Mouse (Mus musculus): ENCODE measurements around the gene Htra1. TPM values are rescaled to one million over a fixed set of nuclear protein-coding genes. Genes with fewer than 3 reads are reported as not detected.

Htra1 gene
- total RNA-seq, 2 experiments from 2014 or later, result 23.9 to 32.6 TPM

- H3K27ac ChIP-seq, result peak overlapping the region; percentile 89; the same call in 1 of the 2 replicates
- H3K4me3 ChIP-seq, result no peak overlapping the region; the same call in 1 of the 2 replicates
- DNase-seq, result peak; percentile 22
- intact Hi-C loops (cut with DNase I), result loop anchor here (5.0 kb wide), 1 partner anchor 33 kb away; no protein-coding TSS in a partner anchor
- TF ChIP-seq CTCF (IDR thresholded peaks at IDR 0.05), result no peak
Observed at GRCm38 (mm10) chr7:130938896-130939295, 3.0 kb downstream of the Htra1 start.

GRCm38 (mm10) chr7:130940733-130941132 is 4.8 kb downstream of the Htra1 start:
- DNase-seq, result peak; percentile 38
- no peak for TF ChIP-seq CTCF (IDR thresholded peaks at IDR 0.05)
- intact Hi-C loops (cut with DNase I), result no loop called here
- no peak overlapping the region for H3K4me3 ChIP-seq
- H3K27ac ChIP-seq, result peak overlapping the region; percentile 63

- no peak for TF ChIP-seq CTCF (IDR thresholded peaks at IDR 0.05)
- H3K4me3 ChIP-seq, result no peak overlapping the region
- no peak for DNase-seq
- intact Hi-C loops (cut with DNase I), result no loop called here
- H3K27ac ChIP-seq, result peak overlapping the region; percentile 61
Observed at GRCm38 (mm10) chr7:130943280-130943895, 7.5 kb downstream of the Htra1 start.

GRCm38 (mm10) chr7:130944766-130945475 is 9.0 kb downstream of the Htra1 start:
- DNase-seq, result no peak
- H3K27ac ChIP-seq, result no peak overlapping the region
- no peak for TF ChIP-seq CTCF (IDR thresholded peaks at IDR 0.05)
- intact Hi-C loops (cut with DNase I), result no loop called here
- H3K4me3 ChIP-seq, result no peak overlapping the region

GRCm38 (mm10) chr7:130945730-130946129 is 9.8 kb downstream of the Htra1 start:
- intact Hi-C loops (cut with DNase I), result no loop called here
- Histone ChIP-seq H3K4me3 (no peak overlapping the region), H3K27ac (no peak overlapping the region)
- DNase-seq, result no peak
- no peak for TF ChIP-seq CTCF (IDR thresholded peaks at IDR 0.05)

GRCm38 (mm10) chr7:130946303-130946702 is 10.4 kb downstream of the Htra1 start:
- no peak overlapping the region for H3K4me3 ChIP-seq
- TF ChIP-seq CTCF (IDR thresholded peaks at IDR 0.05), result no peak
- no peak overlapping the region for H3K27ac ChIP-seq
- intact Hi-C loops (cut with DNase I), result no loop called here
- DNase-seq, result no peak

GRCm38 (mm10) chr7:130948563-130949208 is 12.8 kb downstream of the Htra1 start:
- no peak for DNase-seq
- intact Hi-C loops (cut with DNase I), result no loop called here
- H3K27ac ChIP-seq, result peak overlapping the region; percentile 74
- TF ChIP-seq CTCF (IDR thresholded peaks at IDR 0.05), result no peak
- H3K4me3 ChIP-seq, result peak overlapping the region; percentile 47

- intact Hi-C loops (cut with DNase I), result no loop called here
- peak overlapping the region; percentile 47 for H3K4me3 ChIP-seq
- TF ChIP-seq CTCF (IDR thresholded peaks at IDR 0.05), result no peak
- peak; percentile 61 for DNase-seq
- H3K27ac ChIP-seq, result peak overlapping the region; percentile 74
Observed at GRCm38 (mm10) chr7:130949331-130949751, 13.4 kb downstream of the Htra1 start.

- intact Hi-C loops (cut with DNase I), result no loop called here
- no peak for TF ChIP-seq CTCF (IDR thresholded peaks at IDR 0.05)
- DNase-seq, result no peak
- no peak overlapping the region for H3K4me3 ChIP-seq
- no peak overlapping the region; the same call in 1 of the 2 replicates for H3K27ac ChIP-seq
Observed at GRCm38 (mm10) chr7:130950482-130950881, 14.6 kb downstream of the Htra1 start.

GRCm38 (mm10) chr7:130951004-130951403 is 15.1 kb downstream of the Htra1 start:
- DNase-seq, result no peak
- TF ChIP-seq CTCF (IDR thresholded peaks at IDR 0.05), result no peak
- H3K27ac ChIP-seq, result 0 out of 2 replicates have a peak overlapping the region, but pooled peaks have one; percentile 24
- intact Hi-C loops (cut with DNase I), result no loop called here
- H3K4me3 ChIP-seq, result no peak overlapping the region

- Histone ChIP-seq H3K4me3 (no peak overlapping the region), H3K27ac (peak overlapping the region; percentile 20)
- intact Hi-C loops (cut with DNase I), result no loop called here
- no peak for DNase-seq
- no peak for TF ChIP-seq CTCF (IDR thresholded peaks at IDR 0.05)
Observed at GRCm38 (mm10) chr7:130953376-130953775, 17.5 kb downstream of the Htra1 start.

GRCm38 (mm10) chr7:130954177-130954601 is 18.3 kb downstream of the Htra1 start:
- Histone ChIP-seq H3K27ac (0 out of 2 replicates have a peak overlapping the region, but pooled peaks have one; percentile 20), H3K4me3 (no peak overlapping the region)
- TF ChIP-seq CTCF (IDR thresholded peaks at IDR 0.05), result no peak
- intact Hi-C loops (cut with DNase I), result no loop called here
- DNase-seq, result no peak

- Histone ChIP-seq H3K4me3 (no peak overlapping the region), H3K27ac (no peak overlapping the region)
- intact Hi-C loops (cut with DNase I), result no loop called here
- DNase-seq, result no peak
- TF ChIP-seq CTCF (IDR thresholded peaks at IDR 0.05), result no peak
Observed at GRCm38 (mm10) chr7:130958551-130958950, 22.6 kb downstream of the Htra1 start.
